Mouse (Mus musculus): ENCODE measurements around the gene Foxk1. TPM values are rescaled to one million over a fixed set of nuclear protein-coding genes. Genes with fewer than 3 reads are reported as not detected.

Foxk1 gene
- polyA plus RNA-seq, 1 experiment from 2014 or later, result 4.0 TPM

DNA sequence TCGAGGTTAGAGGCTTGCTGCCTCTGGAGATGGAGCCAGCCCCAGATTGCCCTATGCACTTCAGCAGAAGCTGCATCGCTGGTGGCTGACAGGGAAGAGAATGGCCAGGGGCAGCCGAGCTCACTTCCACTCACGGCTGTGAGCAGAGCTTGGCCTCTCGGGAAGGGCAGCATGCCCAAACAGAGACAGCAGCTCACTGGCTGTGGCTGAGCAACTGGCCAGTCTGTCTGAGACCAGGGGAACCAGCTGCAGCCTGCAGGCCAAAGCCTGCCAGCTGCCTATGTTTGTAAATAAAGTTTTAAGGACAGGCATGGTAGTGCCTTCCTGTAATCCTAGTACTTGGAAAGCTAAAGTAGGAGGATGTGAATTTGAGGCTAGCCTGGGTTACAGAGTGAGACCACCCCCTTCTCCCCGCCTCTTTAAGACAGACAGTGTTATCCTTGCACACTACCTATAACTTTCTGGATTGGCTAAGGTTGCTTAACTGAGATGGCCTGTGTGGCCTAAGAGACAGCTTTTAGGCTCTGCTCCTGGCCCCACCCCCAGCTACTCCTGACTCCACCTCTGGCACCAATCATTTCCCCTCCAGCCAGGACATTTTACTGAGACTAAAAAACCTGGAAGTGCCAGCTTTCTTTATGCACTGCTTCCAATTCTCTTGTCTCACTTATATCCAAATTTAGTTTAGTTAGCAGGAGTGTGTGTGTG is 11.5 kb downstream of the Foxk1 start:
- no peak overlapping the region for H3K4me3 ChIP-seq (ENCODE audit: low read depth, low read length)
- H3K27me3 ChIP-seq (replicated peaks; ENCODE audit: control insufficient read depth, insufficient read depth, low read length), result no peaks in the 10 kb centered on the region
- DNase-seq (ENCODE audit: low spot score), result no peak
- H3K36me3 ChIP-seq (ENCODE audit: control insufficient read depth, insufficient read depth, low read length), result no peaks in the 10 kb centered on the region
- no peak for ATAC-seq (replicated peaks; ENCODE audit: low FRiP score)
- WGBS, result 71% methylated on average over 6 of the region's 6 CpGs
- H3K27ac ChIP-seq (ENCODE audit: low read depth, low read length), result no peak overlapping the region
- H3K9ac ChIP-seq (ENCODE audit: low read depth, low read length), result no peak overlapping the region
- H3K9me3 ChIP-seq (ENCODE audit: control insufficient read depth, low read length), result no peaks in the 10 kb centered on the region
- peaks cover 45% of the 10 kb centered on the region for H3K4me1 ChIP-seq (replicated peaks; ENCODE audit: control insufficient read depth, insufficient read depth, low read length)
- H3K4me2 ChIP-seq, result no peak overlapping the region

DNA sequence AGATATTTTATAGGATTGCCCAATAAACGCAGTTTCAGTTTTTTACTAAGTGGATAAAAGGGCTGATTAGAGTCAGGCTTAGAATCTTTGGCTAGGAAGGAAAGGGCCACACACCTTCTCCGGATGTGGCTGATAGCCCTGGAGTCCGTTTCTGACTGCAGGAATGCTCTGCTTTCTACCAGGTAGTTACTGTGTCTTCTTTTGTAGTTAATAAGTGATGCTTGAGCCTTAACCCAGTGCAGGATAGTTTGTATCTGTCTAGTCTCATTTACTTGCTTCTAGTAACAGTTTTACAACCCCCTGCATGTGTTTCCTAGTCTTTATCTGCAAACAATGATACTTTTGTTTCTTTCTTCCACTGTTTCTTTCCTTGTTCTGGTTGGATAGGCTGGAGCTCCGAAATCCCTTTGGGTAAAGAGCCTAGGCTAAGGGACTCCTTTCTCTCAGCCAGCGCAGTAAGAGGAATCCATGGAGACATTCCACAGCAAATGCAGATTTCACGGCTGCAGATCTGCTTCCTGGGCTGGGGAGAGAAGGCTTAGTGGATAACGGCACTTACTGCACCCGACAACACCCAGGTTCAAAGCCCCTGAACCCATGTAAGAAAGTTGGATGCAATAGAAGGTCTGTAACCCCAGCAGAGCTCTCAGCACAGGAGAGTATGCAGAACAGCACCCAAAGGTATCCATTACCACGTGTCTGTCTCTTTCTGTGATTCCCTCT is 12.6 kb downstream of the Foxk1 start:
- WGBS, result 66% methylated on average over 9 of the region's 9 CpGs
- Histone ChIP-seq H3K27me3 (replicated peaks; ENCODE audit: control insufficient read depth, insufficient read depth, low read length) (no peaks in the 10 kb centered on the region), H3K4me3 (ENCODE audit: low read depth, low read length) (no peak overlapping the region), H3K4me1 (replicated peaks; ENCODE audit: control insufficient read depth, insufficient read depth, low read length) (peaks cover 43% of the 10 kb centered on the region), H3K27ac (ENCODE audit: low read depth, low read length) (no peak overlapping the region), H3K4me2 (no peak overlapping the region), H3K9me3 (ENCODE audit: control insufficient read depth, low read length) (no peaks in the 10 kb centered on the region), H3K36me3 (ENCODE audit: control insufficient read depth, insufficient read depth, low read length) (no peaks in the 10 kb centered on the region), H3K9ac (ENCODE audit: low read depth, low read length) (no peak overlapping the region)
- DNase-seq (ENCODE audit: low spot score) (no peak), ATAC-seq (replicated peaks; ENCODE audit: low FRiP score) (no peak)

DNA sequence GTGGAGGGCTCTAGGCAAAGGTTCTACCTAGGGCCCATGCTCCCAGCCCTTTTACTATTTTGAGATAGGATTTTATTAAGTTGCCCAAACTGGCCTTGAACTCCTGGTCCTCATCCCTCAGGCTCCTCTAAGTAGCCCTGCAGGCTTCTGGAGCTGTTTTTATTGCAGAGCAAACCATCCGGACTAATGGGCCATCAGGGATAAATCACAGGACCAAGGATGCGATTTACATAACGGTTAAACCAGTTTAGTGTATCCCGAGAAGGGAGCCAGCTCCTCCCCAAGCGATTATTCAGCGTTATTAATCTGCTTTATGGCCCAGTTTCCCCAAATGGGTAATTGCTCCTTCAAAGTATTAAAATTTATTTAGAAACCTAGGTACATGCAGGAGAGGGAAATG is 14.1 kb downstream of the Foxk1 start:
- WGBS, result 73% methylated on average over 6 of the region's 6 CpGs

GRCm38 (mm10) chr5:142416070-142416775 is 14.9 kb downstream of the Foxk1 start:
- Histone ChIP-seq H3K27ac (ENCODE audit: low read depth, low read length) (peak overlapping the region; percentile 59), H3K9ac (ENCODE audit: low read depth, low read length) (peak overlapping the region; percentile 41), H3K9me3 (ENCODE audit: control insufficient read depth, low read length) (no peaks in the 10 kb centered on the region), H3K36me3 (ENCODE audit: control insufficient read depth, insufficient read depth, low read length) (peaks cover 4% of the 10 kb centered on the region; the same call in 1 of the 2 replicates), H3K4me1 (replicated peaks; ENCODE audit: control insufficient read depth, insufficient read depth, low read length) (peaks cover 41% of the 10 kb centered on the region), H3K4me2 (peak overlapping the region; percentile 42), H3K27me3 (replicated peaks; ENCODE audit: control insufficient read depth, insufficient read depth, low read length) (no peaks in the 10 kb centered on the region), H3K4me3 (ENCODE audit: low read depth, low read length) (no peak overlapping the region)
- ATAC-seq (replicated peaks; ENCODE audit: low FRiP score) (peak; percentile 51; the same call in 1 of the 2 replicates), DNase-seq (ENCODE audit: low spot score) (no peak)
- 11% methylated on average over 14 of the region's 14 CpGs for whole genome bisulfite sequencing

More for the DNA sequence above, 14.1 kb downstream of the Foxk1 start:
- Histone ChIP-seq H3K36me3 (ENCODE audit: control insufficient read depth, insufficient read depth, low read length) (peaks cover 4% of the 10 kb centered on the region; the same call in 1 of the 2 replicates), H3K27me3 (replicated peaks; ENCODE audit: control insufficient read depth, insufficient read depth, low read length) (no peaks in the 10 kb centered on the region), H3K9me3 (ENCODE audit: control insufficient read depth, low read length) (no peaks in the 10 kb centered on the region), H3K27ac (ENCODE audit: low read depth, low read length) (no peak overlapping the region), H3K4me1 (replicated peaks; ENCODE audit: control insufficient read depth, insufficient read depth, low read length) (peaks cover 41% of the 10 kb centered on the region), H3K4me3 (ENCODE audit: low read depth, low read length) (no peak overlapping the region), H3K4me2 (no peak overlapping the region), H3K9ac (ENCODE audit: low read depth, low read length) (no peak overlapping the region)
- no peak for DNase-seq (ENCODE audit: low spot score)
- no peak for ATAC-seq (replicated peaks; ENCODE audit: low FRiP score)

- 71% methylated on average over 3 of the region's 3 CpGs for WGBS
- DNase-seq (ENCODE audit: low spot score) (no peak), ATAC-seq (replicated peaks; ENCODE audit: low FRiP score) (no peak)
- Histone ChIP-seq H3K4me3 (ENCODE audit: low read depth, low read length) (no peak overlapping the region), H3K4me2 (no peak overlapping the region), H3K9me3 (ENCODE audit: control insufficient read depth, low read length) (no peaks in the 10 kb centered on the region), H3K36me3 (ENCODE audit: control insufficient read depth, insufficient read depth, low read length) (peaks cover 4% of the 10 kb centered on the region; the same call in 1 of the 2 replicates), H3K27me3 (replicated peaks; ENCODE audit: control insufficient read depth, insufficient read depth, low read length) (no peaks in the 10 kb centered on the region), H3K27ac (ENCODE audit: low read depth, low read length) (peak overlapping the region; percentile 59; the same call in 1 of the 2 replicates), H3K4me1 (replicated peaks; ENCODE audit: control insufficient read depth, insufficient read depth, low read length) (peaks cover 41% of the 10 kb centered on the region), H3K9ac (ENCODE audit: low read depth, low read length) (no peak overlapping the region)
Measured at GRCm38 (mm10) chr5:142417104-142417503, 15.8 kb downstream of the Foxk1 start.

DNA sequence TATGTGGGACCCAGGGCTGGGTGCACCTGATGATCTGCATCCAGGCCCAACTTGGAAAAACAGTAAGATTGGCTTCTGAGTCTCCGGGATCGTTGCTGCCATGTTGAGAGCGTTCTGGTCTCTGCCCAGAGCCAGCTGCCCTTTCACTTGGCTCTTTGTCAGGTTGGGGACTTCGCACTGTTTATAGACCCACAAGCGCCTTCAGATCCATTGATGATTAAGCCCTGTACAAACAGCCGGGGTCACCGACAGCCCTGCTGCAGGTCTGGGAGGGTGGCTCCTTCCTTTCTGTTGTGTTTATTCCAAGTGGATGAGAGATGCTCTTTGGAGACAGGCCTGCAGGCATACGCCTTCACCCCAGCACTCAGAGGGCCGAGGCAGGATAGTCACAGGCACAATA is 16.6 kb downstream of the Foxk1 start:
- Histone ChIP-seq H3K4me1 (replicated peaks; ENCODE audit: control insufficient read depth, insufficient read depth, low read length) (peaks cover 38% of the 10 kb centered on the region), H3K27me3 (replicated peaks; ENCODE audit: control insufficient read depth, insufficient read depth, low read length) (no peaks in the 10 kb centered on the region), H3K9ac (ENCODE audit: low read depth, low read length) (no peak overlapping the region), H3K27ac (ENCODE audit: low read depth, low read length) (peak overlapping the region; percentile 30; the same call in 1 of the 2 replicates), H3K4me3 (ENCODE audit: low read depth, low read length) (no peak overlapping the region), H3K9me3 (ENCODE audit: control insufficient read depth, low read length) (no peaks in the 10 kb centered on the region), H3K36me3 (ENCODE audit: control insufficient read depth, insufficient read depth, low read length) (peaks cover 4% of the 10 kb centered on the region; the same call in 1 of the 2 replicates), H3K4me2 (no peak overlapping the region)
- WGBS, result 72% methylated on average over 9 of the region's 9 CpGs
- DNase-seq (ENCODE audit: low spot score) (no peak), ATAC-seq (replicated peaks; ENCODE audit: low FRiP score) (peak; percentile 40)

GRCm38 (mm10) chr5:142418419-142418818 is 17.1 kb downstream of the Foxk1 start:
- Histone ChIP-seq H3K36me3 (ENCODE audit: control insufficient read depth, insufficient read depth, low read length) (peaks cover 4% of the 10 kb centered on the region; the same call in 1 of the 2 replicates), H3K9ac (ENCODE audit: low read depth, low read length) (no peak overlapping the region), H3K9me3 (ENCODE audit: control insufficient read depth, low read length) (no peaks in the 10 kb centered on the region), H3K27ac (ENCODE audit: low read depth, low read length) (no peak overlapping the region), H3K4me3 (ENCODE audit: low read depth, low read length) (no peak overlapping the region), H3K4me2 (no peak overlapping the region), H3K27me3 (replicated peaks; ENCODE audit: control insufficient read depth, insufficient read depth, low read length) (no peaks in the 10 kb centered on the region), H3K4me1 (replicated peaks; ENCODE audit: control insufficient read depth, insufficient read depth, low read length) (peaks cover 34% of the 10 kb centered on the region)
- DNase-seq (ENCODE audit: low spot score) (no peak), ATAC-seq (replicated peaks; ENCODE audit: low FRiP score) (no peak)
- 86% methylated on average over 4 of the region's 4 CpGs for WGBS

DNA sequence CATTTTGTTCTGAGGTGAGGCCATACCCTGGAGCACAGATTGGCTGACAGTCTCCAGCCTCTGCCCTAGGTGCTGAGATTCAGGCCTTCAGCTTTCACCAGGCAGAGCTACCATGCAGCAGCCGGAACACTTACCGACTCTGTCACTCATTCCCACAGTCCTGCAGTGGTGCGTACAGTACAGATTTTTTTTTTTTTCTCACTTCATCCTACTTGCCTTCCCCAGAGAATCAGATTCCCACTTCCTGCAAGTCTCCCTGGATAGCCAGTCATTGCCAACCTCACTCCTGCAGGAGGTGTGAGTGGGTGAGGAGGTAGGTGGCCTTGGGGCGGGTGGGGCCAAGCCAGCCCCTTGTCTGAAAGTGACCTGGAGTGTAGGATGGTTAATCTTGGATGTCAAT is 19.0 kb downstream of the Foxk1 start:
- no peak overlapping the region for H3K4me2 ChIP-seq
- ATAC-seq (replicated peaks; ENCODE audit: low FRiP score) (no peak), DNase-seq (ENCODE audit: low spot score) (no peak)
- no peaks in the 10 kb centered on the region for H3K27me3 ChIP-seq (replicated peaks; ENCODE audit: control insufficient read depth, insufficient read depth, low read length)
- peaks cover 4% of the 10 kb centered on the region; the same call in 1 of the 2 replicates for H3K36me3 ChIP-seq (ENCODE audit: control insufficient read depth, insufficient read depth, low read length)
- peaks cover 36% of the 10 kb centered on the region for H3K4me1 ChIP-seq (replicated peaks; ENCODE audit: control insufficient read depth, insufficient read depth, low read length)
- H3K4me3 ChIP-seq (ENCODE audit: low read depth, low read length), result no peak overlapping the region
- 88% methylated on average over 4 of the region's 4 CpGs for WGBS
- no peak overlapping the region for H3K9ac ChIP-seq (ENCODE audit: low read depth, low read length)
- no peaks in the 10 kb centered on the region for H3K9me3 ChIP-seq (ENCODE audit: control insufficient read depth, low read length)
- no peak overlapping the region for H3K27ac ChIP-seq (ENCODE audit: low read depth, low read length)

Data from liver, embryonic 11.5 days (tissue).